Mouse (Mus musculus) MEL (cell line): ENCODE measurements around the gene Snapc2. TPM values are rescaled to one million over a fixed set of nuclear protein-coding genes. Genes with fewer than 3 reads are reported as not detected.

Experiments used
- DNase-seq: peaks from one replicate; pipeline ENCODE4 v3.0.0; 2011; ENCODE audit warnings: low read depth, low spot score
- H3K27ac ChIP-seq: 2 replicates; pipeline ENCODE4 v1.5.1; 2012; ENCODE audit warnings: low read depth, mild to moderate bottlenecking, control low read depth, low read length, moderate library complexity; ENCODE audit not compliant: control insufficient read depth
- H3K27me3 ChIP-seq, 2 experiments: fragments of 150-350 bp in 1 of 2; sonication (generic) in 1 of 2; 2 replicates each; pipeline ENCODE4 v1.6.1; 2012; ENCODE audit warnings: low read length in 2 of 2, mild to moderate bottlenecking in 2 of 2, improper control_type of control experiment in 1 of 2, moderate library complexity in 1 of 2; ENCODE audit not compliant: insufficient read depth in 2 of 2, control insufficient read depth in 1 of 2
- H3K36me3 ChIP-seq, 2 experiments: 2 replicates each; pipeline ENCODE4 v1.6.1; 2012 to 2014; ENCODE audit warnings: low read length in 2 of 2, improper control_type of control experiment in 1 of 2, inconsistent platforms in 1 of 2, mild to moderate bottlenecking in 1 of 2; ENCODE audit not compliant: insufficient read depth in 2 of 2, control insufficient read depth in 1 of 2
- H3K4me1 ChIP-seq, 2 experiments: fragments of 150-350 bp in 1 of 2; sonication (generic) in 1 of 2; 2 replicates each; pipeline ENCODE4 v1.6.1; 2012; ENCODE audit warnings: low read length in 2 of 2, improper control_type of control experiment in 1 of 2, mild to moderate bottlenecking in 1 of 2; ENCODE audit not compliant: insufficient read depth in 2 of 2, control insufficient read depth in 1 of 2
- H3K4me3 ChIP-seq, 2 experiments: fragments of 150-350 bp in 1 of 2; sonication (generic) in 1 of 2; 2 replicates each; pipeline ENCODE4 v1.5.1; 2012; ENCODE audit warnings: low read depth in 2 of 2, low read length in 2 of 2, mild to moderate bottlenecking in 2 of 2, moderate library complexity in 2 of 2, control low read depth in 1 of 2, improper control_type of control experiment in 1 of 2; ENCODE audit not compliant: control insufficient read depth in 1 of 2, insufficient read depth in 1 of 2
- H3K79me2 ChIP-seq: 2 replicates; pipeline ENCODE4 v1.6.1; 2012; ENCODE audit warnings: mild to moderate bottlenecking, low read length, moderate library complexity; ENCODE audit not compliant: control insufficient read depth, poor library complexity, insufficient read depth
- H3K9ac ChIP-seq: 2 replicates; pipeline ENCODE4 v1.6.1; 2012; ENCODE audit warnings: low read depth, mild to moderate bottlenecking, control low read depth, low read length, moderate library complexity; ENCODE audit not compliant: control insufficient read depth, poor library complexity, severe bottlenecking
- H3K9me3 ChIP-seq: fragments of 150-350 bp; sonication (generic); replicated peaks from 2 replicates; pipeline ENCODE4 v1.6.1; 2012; ENCODE audit warnings: mild to moderate bottlenecking, low read length, improper control_type of control experiment, moderate library complexity; ENCODE audit not compliant: insufficient read depth
- BHLHE40 ChIP-seq: IDR thresholded peaks from 2 replicates; pipeline ENCODE4 v1.6.1; 2012; ENCODE audit warnings: low read depth, mild to moderate bottlenecking, inconsistent platforms, low read length, improper control_type of control experiment, borderline replicate concordance
- GATA1 ChIP-seq: IDR thresholded peaks from 2 replicates; pipeline ENCODE4 v1.6.1; 2011; ENCODE audit warnings: low read depth, low read length, improper control_type of control experiment
- JUND ChIP-seq: IDR thresholded peaks from 2 replicates; pipeline ENCODE4 v1.6.1; 2011; ENCODE audit warnings: low read depth, mild to moderate bottlenecking, improper control_type of control experiment, low read length
- MAFK ChIP-seq: IDR thresholded peaks from 2 replicates; pipeline ENCODE4 v1.6.1; 2011; ENCODE audit warnings: low read depth, mild to moderate bottlenecking, low read length, improper control_type of control experiment, borderline replicate concordance
- MAX ChIP-seq: IDR thresholded peaks from 2 replicates; pipeline ENCODE4 v1.6.1; 2011; ENCODE audit warnings: low read length, improper control_type of control experiment
- MXI1 ChIP-seq: IDR thresholded peaks from 2 replicates; pipeline ENCODE4 v1.6.1; 2011; ENCODE audit warnings: mild to moderate bottlenecking, low read depth, low read length, improper control_type of control experiment
- MYB ChIP-seq: IDR thresholded peaks from 2 replicates; pipeline ENCODE4 v1.6.1; 2011; ENCODE audit warnings: mild to moderate bottlenecking, low read depth, low read length, improper control_type of control experiment
- MYC ChIP-seq: IDR thresholded peaks from 2 replicates; pipeline ENCODE4 v1.6.1; 2011; ENCODE audit warnings: low read depth, mild to moderate bottlenecking, low read length, improper control_type of control experiment, moderate library complexity
- NELFE ChIP-seq: IDR thresholded peaks from 2 replicates; pipeline ENCODE4 v1.6.1; 2011; ENCODE audit warnings: low read depth, low read length, improper control_type of control experiment
- POLR2A ChIP-seq, 2 experiments: IDR thresholded peaks; 2 replicates each; pipeline ENCODE4 v1.6.1; 2011 to 2012; ENCODE audit warnings: low read length in 2 of 2, mild to moderate bottlenecking in 2 of 2, control low read depth in 1 of 2, improper control_type of control experiment in 1 of 2, low read depth in 1 of 2, moderate library complexity in 1 of 2; ENCODE audit not compliant: control insufficient read depth in 1 of 2, insufficient read depth in 1 of 2, poor library complexity in 1 of 2
- SIN3A ChIP-seq: IDR thresholded peaks from 2 replicates; pipeline ENCODE4 v1.6.1; 2012; ENCODE audit warnings: low read length, improper control_type of control experiment, inconsistent platforms
- SMC3 ChIP-seq: IDR thresholded peaks from 2 replicates; pipeline ENCODE4 v1.6.1; 2011; ENCODE audit warnings: low read depth, low read length, improper control_type of control experiment
- TAL1 ChIP-seq: IDR thresholded peaks from 2 replicates; pipeline ENCODE4 v1.6.1; 2012; ENCODE audit warnings: mild to moderate bottlenecking, inconsistent platforms, low read length, moderate library complexity, mixed read lengths
- USF1 ChIP-seq: IDR thresholded peaks from 2 replicates; pipeline ENCODE4 v1.6.1; 2014; ENCODE audit warnings: low read depth, mild to moderate bottlenecking, inconsistent platforms, low read length, improper control_type of control experiment, moderate library complexity
- ZMIZ1 ChIP-seq: IDR thresholded peaks from 2 replicates; pipeline ENCODE4 v1.6.1; 2012; ENCODE audit warnings: low read depth, mild to moderate bottlenecking, inconsistent platforms, low read length, improper control_type of control experiment, moderate library complexity
- polyA plus RNA-seq, 2 experiments: library from polyadenylated mRNA; stranded (reverse) in 1 of 2; unstranded in 1 of 2; fragments of >175 nt in 1 of 2; fragments of >200 nt in 1 of 2; gene quantifications; 2 replicates each; pipeline versions ENCODE4 v1.2.1 to v1.2.4; 2012; ENCODE audit warnings: low replicate concordance in 2 of 2, low read depth in 1 of 2; ENCODE audit not compliant: insufficient read length in 2 of 2, insufficient read depth in 1 of 2, missing spikeins in 1 of 2
- total RNA-seq: library from RNA; depleted of rRNA; stranded (reverse); fragments of 300-350 nt; gene quantifications from 2 replicates; pipeline ENCODE4 v1.2.3, GENCODE M21; 2012

The Snapc2 gene
- total and polyA plus RNA-seq, 3 experiments: 24.2 to 46.2 TPM; not detected in 1

- TF ChIP-seq MXI1: no peak
- Histone ChIP-seq H3K27ac (no peak overlapping the region), H3K4me1 (no peaks in the 10 kb centered on the region), H3K4me3 (no peak overlapping the region), H3K9ac (no peak overlapping the region), H3K36me3 (no peaks in the 10 kb centered on the region), H3K79me2 (no peaks in the 10 kb centered on the region), H3K9me3 (no peaks in the 10 kb centered on the region), H3K27me3 (no peaks in the 10 kb centered on the region)
- no peak for DNase-seq
These were observed 47.4 kb upstream of the Snapc2 start for GRCm38 (mm10) chr8:4205246-4206123.

- Histone ChIP-seq H3K9ac (no peak overlapping the region), H3K9me3 (no peaks in the 10 kb centered on the region), H3K4me1 (no peaks in the 10 kb centered on the region), H3K27me3 (no peaks in the 10 kb centered on the region), H3K27ac (no peak overlapping the region), H3K79me2 (no peaks in the 10 kb centered on the region)
- TF ChIP-seq NELFE (no peak), GATA1 (no peak), JUND (no peak), MYB (no peak), USF1 (no peak), MYC (no peak), MAFK (no peak), POLR2A (IDR thresholded peaks at IDR 0.05; ENCODE audit: control insufficient read depth in 1 of 2, insufficient read depth in 1 of 2, low read depth in 1 of 2, low read length in 2 of 2, poor library complexity in 1 of 2) (no peak), BHLHE40 (no peak), MAX (no peak), SIN3A (no peak), SMC3 (no peak), TAL1 (no peak), ZMIZ1 (no peak)
- TF ChIP-seq, all 39 proteins: peak for 0
- no peak overlapping the region for H3K4me3 ChIP-seq
- H3K36me3 ChIP-seq: no peaks in the 10 kb centered on the region
- no peak for DNase-seq
These were observed 46.5 kb upstream of the Snapc2 start for GRCm38 (mm10) chr8:4206182-4207015.
